Mouse (Mus musculus) olfactory bulb, adult 2 months (tissue): ENCODE data around the gene Tgfb2.

Source experiments
- CTCF ChIP-seq: fragments of 200-500 bp; IDR thresholded peaks from 2 replicates; pipeline ENCODE4 v1.5.1; 2012; ENCODE audit warnings: low read depth, mild to moderate bottlenecking, low read length, moderate library complexity; ENCODE audit not compliant: insufficient read depth
- POLR2A ChIP-seq: fragments of 200-500 bp; IDR thresholded peaks from 2 replicates; pipeline ENCODE4 v1.6.1; 2012; ENCODE audit warnings: mild to moderate bottlenecking, low read depth, low read length, moderate library complexity; ENCODE audit not compliant: insufficient read depth

GRCm38 (mm10) chr1:186673166-186673565, 32.6 kb downstream of the Tgfb2 start:
- TF ChIP-seq POLR2A (no peak), CTCF (no peak)
